Mouse (Mus musculus) ES-E14 (cell line): ENCODE results near the gene Pde3a. TPM values are rescaled to one million over a fixed set of nuclear protein-coding genes. Genes with fewer than 3 reads are reported as not detected.

Experiments used
- DNase-seq: peaks from one replicate; pipeline ENCODE4 v3.0.0-alpha.2; 2013; ENCODE audit warnings: low read depth, low spot score
- H3K27ac ChIP-seq: 2 replicates; pipeline ENCODE4 v1.5.1; 2012; ENCODE audit warnings: low read depth, mild to moderate bottlenecking, low read length, moderate library complexity, mixed read lengths; ENCODE audit not compliant: poor library complexity, insufficient read depth, severe bottlenecking
- H3K36me3 ChIP-seq: 2 replicates; pipeline ENCODE4 v1.6.1; 2012; ENCODE audit warnings: mild to moderate bottlenecking, low read length, moderate library complexity, mixed read lengths; ENCODE audit not compliant: control insufficient read depth, poor library complexity, insufficient read depth, severe bottlenecking
- H3K4me1 ChIP-seq, 2 experiments: fragments of 150-350 bp in 1 of 2; sonication (generic) in 1 of 2; 2 replicates each; pipeline ENCODE4 v1.6.1; 2012; ENCODE audit warnings: low read length in 2 of 2, mild to moderate bottlenecking in 1 of 2, mixed read lengths in 1 of 2; ENCODE audit not compliant: control insufficient read depth in 2 of 2, insufficient read depth in 2 of 2, poor library complexity in 1 of 2
- H3K4me3 ChIP-seq, 2 experiments: fragments of 150-350 bp in 1 of 2; sonication (generic) in 1 of 2; 2 replicates each; pipeline ENCODE4 v1.5.1; 2012; ENCODE audit warnings: low read length in 2 of 2, low read depth in 1 of 2, mild to moderate bottlenecking in 1 of 2, mixed read lengths in 1 of 2; ENCODE audit not compliant: insufficient read depth in 1 of 2, poor library complexity in 1 of 2, severe bottlenecking in 1 of 2
- H3K9ac ChIP-seq: 2 replicates; pipeline ENCODE4 v1.6.1; 2012; ENCODE audit warnings: low read depth, mild to moderate bottlenecking, low read length, mixed read lengths; ENCODE audit not compliant: poor library complexity, insufficient read depth, severe bottlenecking
- H3K9me3 ChIP-seq: fragments of 150-350 bp; sonication (generic); 2 replicates; pipeline ENCODE4 v1.6.1; 2012; ENCODE audit warnings: low read depth, mild to moderate bottlenecking, low read length; ENCODE audit not compliant: control insufficient read depth, insufficient read depth
- CHD2 ChIP-seq: IDR thresholded peaks from 2 replicates; pipeline ENCODE4 v1.6.1; 2014; ENCODE audit warnings: mild to moderate bottlenecking, low read depth, low read length, inconsistent platforms
- HCFC1 ChIP-seq: IDR thresholded peaks from 2 replicates; pipeline ENCODE4 v1.6.1; 2012; ENCODE audit warnings: low read length, inconsistent platforms, borderline replicate concordance; ENCODE audit not compliant: insufficient read depth
- MAFK ChIP-seq: IDR thresholded peaks from 2 replicates; pipeline ENCODE4 v1.6.1; 2014; ENCODE audit warnings: mild to moderate bottlenecking, low read depth, low read length, inconsistent platforms; ENCODE audit not compliant: insufficient read depth
- ZC3H11A ChIP-seq: IDR thresholded peaks from 2 replicates; pipeline ENCODE4 v1.6.1; 2012; ENCODE audit warnings: low read depth, mild to moderate bottlenecking, inconsistent platforms, low read length, borderline replicate concordance
- ZNF384 ChIP-seq: IDR thresholded peaks from 2 replicates; pipeline ENCODE4 v1.6.1; 2012; ENCODE audit warnings: low read depth, low read length, inconsistent platforms
- in situ Hi-C, 2 experiments: fragments of 600-800 bp; cut with MboI; formaldehyde crosslinking; loops; one replicate each; pipeline ENCODE4 v1.15.1; 2025; ENCODE audit warnings: low sequenced_read_pairs in 2 of 2, inconsistent platforms in 1 of 2; ENCODE audit not compliant: unreplicated experiment in 2 of 2
- total RNA-seq: library from RNA; depleted of rRNA; stranded (reverse); fragments of 300-350 nt; gene quantifications from 2 replicates; pipeline ENCODE4 v1.2.3, GENCODE M21; 2012

The Pde3a gene
- total RNA-seq, 1 experiment: 0.36 TPM

DNA sequence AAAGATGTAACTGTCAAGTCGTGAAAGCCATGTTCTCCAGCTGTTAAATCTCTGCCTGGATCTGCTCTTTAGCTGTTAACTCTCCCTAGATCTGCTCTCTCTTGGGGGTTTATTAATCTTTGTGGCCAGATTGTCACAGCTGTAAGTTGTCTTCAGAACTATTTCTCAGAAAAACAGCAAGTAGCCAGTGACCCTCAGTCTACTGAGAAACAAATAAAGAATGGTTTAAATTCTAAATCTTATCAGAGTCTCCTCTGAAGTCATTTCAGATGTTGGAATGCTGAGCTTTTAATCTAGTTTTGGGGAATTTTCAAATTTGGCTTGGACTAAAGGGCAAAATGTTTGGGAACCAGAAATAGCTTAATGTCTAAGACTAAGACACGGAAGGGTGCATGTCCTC, 92.3 kb downstream of the Pde3a start:
- Histone ChIP-seq H3K4me1 (no peaks in the 10 kb centered on the region), H3K9ac (no peak overlapping the region), H3K9me3 (no peaks in the 10 kb centered on the region), H3K27ac (no peak overlapping the region), H3K36me3 (no peaks in the 10 kb centered on the region), H3K4me3 (no peak overlapping the region)
- no peak for DNase-seq
- no peak for TF ChIP-seq CHD2
- no peak for TF ChIP-seq HCFC1
- in situ Hi-C loops: no loop called here

GRCm38 (mm10) chr6:141347870-141348269, 98.8 kb downstream of the Pde3a start:
- Histone ChIP-seq H3K27ac (no peak overlapping the region), H3K9ac (no peak overlapping the region), H3K36me3 (no peaks in the 10 kb centered on the region), H3K4me3 (no peak overlapping the region), H3K4me1 (no peaks in the 10 kb centered on the region), H3K9me3 (no peaks in the 10 kb centered on the region)
- no peak for TF ChIP-seq ZNF384
- no peak for TF ChIP-seq CHD2
- TF ChIP-seq ZC3H11A: no peak
- TF ChIP-seq HCFC1: no peak
- TF ChIP-seq MAFK: no peak
- DNase-seq: no peak
- in situ Hi-C loops: no loop called here

- Histone ChIP-seq H3K4me3 (no peak overlapping the region), H3K4me1 (no peaks in the 10 kb centered on the region), H3K27ac (no peak overlapping the region), H3K9ac (no peak overlapping the region), H3K9me3 (no peaks in the 10 kb centered on the region), H3K36me3 (no peaks in the 10 kb centered on the region)
- TF ChIP-seq ZC3H11A (no peak), CHD2 (no peak), HCFC1 (no peak), ZNF384 (no peak), MAFK (no peak)
- in situ Hi-C loops: no loop called here
- DNase-seq: no peak
These were observed 99.5 kb downstream of the Pde3a start for GRCm38 (mm10) chr6:141348542-141348941.

DNA sequence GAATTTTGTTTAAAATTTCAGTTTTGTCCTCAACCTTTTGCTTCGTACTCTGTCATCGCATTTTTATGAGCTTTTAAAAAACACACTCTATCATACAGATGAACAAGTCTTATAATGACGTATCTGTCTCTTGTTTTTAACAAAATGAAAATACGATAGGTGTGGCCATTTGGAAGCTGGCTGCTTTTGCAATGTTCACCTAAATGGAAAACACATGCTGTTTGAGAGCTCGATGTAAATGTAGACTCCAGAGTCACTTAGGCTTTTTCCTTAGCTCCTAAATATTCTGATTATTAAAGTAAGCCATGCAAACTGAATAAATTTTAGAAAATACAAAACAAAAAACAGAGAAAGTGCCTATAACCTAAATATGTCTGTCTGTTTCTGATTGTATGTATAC, 101.2 kb downstream of the Pde3a start:
- Histone ChIP-seq H3K9ac (no peak overlapping the region), H3K36me3 (no peaks in the 10 kb centered on the region), H3K9me3 (no peaks in the 10 kb centered on the region), H3K4me3 (no peak overlapping the region), H3K4me1 (no peaks in the 10 kb centered on the region), H3K27ac (no peak overlapping the region)
- TF ChIP-seq HCFC1: no peak
- TF ChIP-seq CHD2: no peak
- TF ChIP-seq MAFK: no peak
- no peak for TF ChIP-seq ZC3H11A
- TF ChIP-seq ZNF384: no peak
- in situ Hi-C loops: no loop called here
- no peak for DNase-seq

- no peaks in the 10 kb centered on the region for H3K9me3 ChIP-seq
- DNase-seq: no peak
- no peaks in the 10 kb centered on the region for H3K36me3 ChIP-seq
- in situ Hi-C loops: no loop called here
- no peaks in the 10 kb centered on the region for H3K4me1 ChIP-seq
- no peak overlapping the region for H3K9ac ChIP-seq
- no peak overlapping the region for H3K4me3 ChIP-seq
- TF ChIP-seq HCFC1 (no peak), ZNF384 (no peak), ZC3H11A (no peak), MAFK (no peak), CHD2 (no peak)
- H3K27ac ChIP-seq: no peak overlapping the region
These were observed 103.2 kb downstream of the Pde3a start for GRCm38 (mm10) chr6:141352277-141352676.
